Mouse (Mus musculus) intestine, embryonic 16.5 days (tissue): ENCODE results near the gene Dpysl5. TPM values are rescaled to one million over a fixed set of nuclear protein-coding genes. Genes with fewer than 3 reads are reported as not detected.
A peak's percentile ranks its signal among the peaks of the same experiment; 100 is the strongest.
"Not testable (repeated sequence)": the region's sequence is repeated elsewhere in the genome, so short reads cannot be mapped to it uniquely, and the experiment has no call there.

Experiments used
- ATAC-seq: fragments of 200-750 bp; cut with Nextera tagmentation; 2 replicates; pipeline ENCODE4 v1.8.0; 2017; ENCODE audit warnings: moderate TSS enrichment, moderate library complexity
- H3K27ac ChIP-seq: fragments of 300-500 bp; sonication (generic); 2 replicates; pipeline ENCODE4 v1.5.1; 2014; ENCODE audit warnings: mild to moderate bottlenecking, low read length
- H3K27me3 ChIP-seq: fragments of 300-500 bp; sonication (generic); replicated peaks from 2 replicates; pipeline ENCODE4 v1.6.1; 2014; ENCODE audit warnings: low read length, control low read depth, mixed read lengths; ENCODE audit not compliant: control insufficient read depth, insufficient read depth
- H3K36me3 ChIP-seq: fragments of 300-500 bp; sonication (generic); 2 replicates; pipeline ENCODE4 v1.6.1; 2014; ENCODE audit warnings: low read length, control low read depth; ENCODE audit not compliant: control insufficient read depth, insufficient read depth
- H3K4me1 ChIP-seq: fragments of 300-500 bp; sonication (generic); 2 replicates; pipeline ENCODE4 v1.6.1; 2014; ENCODE audit warnings: low read length, control low read depth, mixed read lengths; ENCODE audit not compliant: control insufficient read depth, insufficient read depth
- H3K4me2 ChIP-seq: fragments of 300-500 bp; sonication (generic); 2 replicates; pipeline ENCODE4 v1.6.1; 2014; ENCODE audit warnings: low read depth, low read length, control low read depth
- H3K4me3 ChIP-seq: fragments of 300-500 bp; sonication (generic); 2 replicates; pipeline ENCODE4 v1.5.1; 2014; ENCODE audit warnings: mild to moderate bottlenecking, low read length
- H3K9ac ChIP-seq: fragments of 300-500 bp; sonication (generic); 2 replicates; pipeline ENCODE4 v1.6.1; 2014; ENCODE audit warnings: low read depth, low read length
- H3K9me3 ChIP-seq: fragments of 300-500 bp; sonication (generic); 2 replicates; pipeline ENCODE4 v1.6.1; 2016; ENCODE audit warnings: low read length, control low read depth; ENCODE audit not compliant: control insufficient read depth
- WGBS: fragments of 180-500 bp; shearing (Covaris S2); extraction: QIAGEN DNeasy Blood & Tissue Kit; methylation state at CpG from one replicate; pipeline ENCODE4 v1.1.7; 2014; 5-methylcytosine and 5-hydroxymethylcytosine counted together
- polyA plus RNA-seq: library from polyadenylated mRNA; unstranded; fragments of >200 nt; fragmentation: Nextera tagmentation; extraction: Ambion mirVana; gene quantifications from 2 replicates; pipeline ENCODE4 v1.2.1, GENCODE M21; 2015

Dpysl5 gene
- polyA plus RNA-seq, 1 experiment from 2014 or later, result 5.7 TPM

DNA sequence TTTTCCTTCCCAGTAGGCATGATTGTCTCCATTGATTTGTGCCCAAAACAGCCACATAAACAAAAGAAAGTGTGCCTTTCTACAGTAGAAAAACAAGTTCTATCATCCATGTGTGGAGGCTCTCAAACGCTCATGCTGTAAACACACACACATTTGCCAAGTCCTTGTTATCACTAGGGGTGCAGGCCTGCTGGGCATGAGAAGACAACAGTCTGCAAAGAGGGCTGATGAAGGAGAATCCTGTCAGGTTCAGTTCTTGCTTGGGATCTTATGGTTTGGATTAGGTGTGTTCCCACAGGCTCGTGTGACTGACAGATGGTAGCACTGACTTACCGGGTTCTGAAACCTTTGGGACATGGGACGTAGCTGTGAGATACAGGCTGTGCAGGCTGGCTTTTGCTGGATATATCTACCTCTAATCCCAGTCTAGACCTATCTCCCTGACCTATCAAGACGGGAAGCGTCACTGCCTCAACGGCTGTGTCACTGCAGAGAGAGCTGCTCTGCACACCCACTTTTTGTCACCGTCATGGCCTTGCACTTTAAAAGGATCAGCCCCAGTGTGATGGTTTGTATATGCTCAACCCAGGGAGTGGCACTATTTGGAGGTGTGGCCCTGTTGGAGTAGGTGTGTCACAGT, 10.9 kb upstream of the Dpysl5 start:
- Histone ChIP-seq H3K4me2 (no peak overlapping the region), H3K4me1 (no peaks in the 10 kb centered on the region), H3K9ac (no peak overlapping the region), H3K27ac (no peak overlapping the region), H3K36me3 (no peaks in the 10 kb centered on the region), H3K4me3 (no peak overlapping the region), H3K27me3 (no peaks in the 10 kb centered on the region), H3K9me3 (no peaks in the 10 kb centered on the region)
- 78% methylated on average over 8 of the region's 8 CpGs for WGBS
- ATAC-seq, result no peak

GRCm38 (mm10) chr5:30701373-30701772, 10.0 kb upstream of the Dpysl5 start:
- not testable (repeated sequence) for H3K4me3 ChIP-seq, H3K9ac ChIP-seq, ATAC-seq, H3K36me3 ChIP-seq, H3K4me1 ChIP-seq, H3K9me3 ChIP-seq, H3K4me2 ChIP-seq, H3K27ac ChIP-seq, H3K27me3 ChIP-seq
- 48% methylated on average over 4 of the region's 4 CpGs for WGBS

DNA sequence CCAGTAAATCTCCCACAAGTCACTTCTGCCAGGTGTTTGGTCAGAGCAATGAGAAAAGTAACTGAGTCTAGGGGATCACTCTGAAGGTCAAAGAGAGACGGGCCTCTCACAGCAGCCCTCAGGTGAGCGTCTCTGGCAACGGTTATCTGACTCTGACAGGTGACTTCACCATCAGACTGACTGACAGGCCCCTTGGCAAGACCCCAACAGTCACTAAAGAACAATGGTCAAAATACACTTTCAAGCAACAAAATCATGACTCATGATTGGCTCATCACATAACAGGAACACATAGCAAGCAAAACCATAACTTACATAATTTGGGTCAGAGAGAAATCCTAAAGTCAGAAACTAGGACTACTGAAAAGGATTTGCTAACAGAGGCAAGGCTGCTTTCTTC, 9.5 kb upstream of the Dpysl5 start:
- no peak for ATAC-seq
- 75% methylated on average over 3 of the region's 3 CpGs for WGBS

GRCm38 (mm10) chr5:30709744-30710383, 1.5 kb upstream of the Dpysl5 start:
- H3K4me3 ChIP-seq, result no peak overlapping the region
- no peak overlapping the region for H3K27ac ChIP-seq
- H3K9ac ChIP-seq, result no peak overlapping the region
- H3K27me3 ChIP-seq, result peaks cover 30% of the 10 kb centered on the region
- no peaks in the 10 kb centered on the region for H3K36me3 ChIP-seq
- H3K4me2 ChIP-seq, result no peak overlapping the region
- WGBS, result 10% methylated on average over 13 of the region's 13 CpGs
- no peaks in the 10 kb centered on the region for H3K9me3 ChIP-seq
- no peak for ATAC-seq
- H3K4me1 ChIP-seq, result peaks cover 18% of the 10 kb centered on the region

More for the DNA sequence above, 9.5 kb upstream of the Dpysl5 start:
- Histone ChIP-seq H3K27ac (no peak overlapping the region), H3K27me3 (no peaks in the 10 kb centered on the region), H3K9me3 (no peaks in the 10 kb centered on the region), H3K36me3 (no peaks in the 10 kb centered on the region), H3K4me3 (no peak overlapping the region), H3K9ac (no peak overlapping the region), H3K4me2 (no peak overlapping the region), H3K4me1 (no peaks in the 10 kb centered on the region)

- Histone ChIP-seq H3K4me1 (peaks cover 18% of the 10 kb centered on the region), H3K36me3 (no peaks in the 10 kb centered on the region), H3K4me3 (no peak overlapping the region), H3K27ac (no peak overlapping the region), H3K4me2 (no peak overlapping the region), H3K27me3 (peaks cover 34% of the 10 kb centered on the region), H3K9ac (no peak overlapping the region), H3K9me3 (no peaks in the 10 kb centered on the region)
- no peak for ATAC-seq
- 27% methylated on average over 8 of the region's 8 CpGs for WGBS
These were observed 878 bp upstream of the Dpysl5 start for GRCm38 (mm10) chr5:30710486-30710885.

DNA sequence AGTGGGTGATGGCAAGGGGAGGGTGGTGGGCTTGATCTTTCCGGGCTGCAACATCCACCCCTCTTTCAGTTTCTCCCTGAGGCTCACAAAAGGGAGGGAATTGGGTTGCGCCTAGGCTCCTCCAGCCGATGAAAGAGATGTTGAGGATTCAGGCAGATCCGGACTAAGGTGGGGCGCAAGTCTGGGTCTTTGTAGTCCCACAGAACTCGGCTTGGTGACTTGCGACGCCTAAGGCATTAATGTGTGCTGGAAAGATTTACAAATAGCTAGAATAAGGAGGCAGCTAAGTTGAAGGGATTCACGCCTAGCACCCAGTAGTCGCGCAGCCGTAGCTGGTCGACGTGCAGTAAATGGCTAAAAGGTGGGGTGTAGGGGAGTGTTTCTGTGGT, 632 bp downstream of the Dpysl5 start:
- Histone ChIP-seq H3K36me3 (no peaks in the 10 kb centered on the region), H3K4me2 (peak overlapping the region; percentile 96), H3K27me3 (peaks cover 37% of the 10 kb centered on the region), H3K27ac (no peak overlapping the region), H3K9me3 (no peaks in the 10 kb centered on the region), H3K9ac (peak overlapping the region; percentile 58), H3K4me1 (peaks cover 18% of the 10 kb centered on the region), H3K4me3 (peak overlapping the region; percentile 53)
- 0% methylated on average over 14 of the region's 14 CpGs for WGBS
- ATAC-seq, result peak; percentile 8; the same call in 1 of the 2 replicates

- WGBS, result under 1% methylated on average over 43 of the region's 43 CpGs
These were observed 1.3 kb downstream of the Dpysl5 start for GRCm38 (mm10) chr5:30712441-30713298.

GRCm38 (mm10) chr5:30713299-30713675, 1.9 kb downstream of the Dpysl5 start:
- Histone ChIP-seq H3K4me1 (peaks cover 18% of the 10 kb centered on the region), H3K9me3 (no peaks in the 10 kb centered on the region), H3K4me3 (peak overlapping the region; percentile 53), H3K27me3 (peaks cover 37% of the 10 kb centered on the region), H3K9ac (peak overlapping the region; percentile 52), H3K4me2 (peak overlapping the region; percentile 96), H3K36me3 (no peaks in the 10 kb centered on the region), H3K27ac (no peak overlapping the region)
- ATAC-seq, result no peak
- 1% methylated on average over 20 of the region's 20 CpGs for WGBS

More at GRCm38 (mm10) chr5:30712441-30713298, 1.3 kb downstream of the Dpysl5 start:
- Histone ChIP-seq H3K27me3 (peaks cover 37% of the 10 kb centered on the region), H3K4me1 (peaks cover 18% of the 10 kb centered on the region), H3K4me2 (peak overlapping the region; percentile 96), H3K4me3 (peak overlapping the region; percentile 53), H3K36me3 (no peaks in the 10 kb centered on the region), H3K27ac (no peak overlapping the region), H3K9me3 (no peaks in the 10 kb centered on the region), H3K9ac (peak overlapping the region; percentile 58)
- 0 out of 2 replicates have a peak, but pooled peaks have one; percentile 2 for ATAC-seq

- Histone ChIP-seq H3K27me3 (peaks cover 37% of the 10 kb centered on the region), H3K9ac (peak overlapping the region; percentile 52; the same call in 1 of the 2 replicates), H3K27ac (no peak overlapping the region), H3K36me3 (no peaks in the 10 kb centered on the region), H3K4me1 (peaks cover 18% of the 10 kb centered on the region), H3K9me3 (no peaks in the 10 kb centered on the region), H3K4me2 (peak overlapping the region; percentile 96), H3K4me3 (peak overlapping the region; percentile 53)
- no peak for ATAC-seq
- 19% methylated on average over 11 of the region's 11 CpGs for WGBS
These were observed 2.3 kb downstream of the Dpysl5 start for GRCm38 (mm10) chr5:30713691-30714090.
